In genomic region chr1:155516594-155516993, GRCm38 (mm10) we compare ENCODE assay signal across 9 mouse cellular contexts. TPM values are rescaled to one million over a fixed set of nuclear protein-coding genes. Genes with fewer than 3 reads are reported as not detected.
DNase-seq lines count a peak whose midpoint lies in the region; ATAC-seq lines count a peak whose summit lies in the region.
"Had no signal": no experiment of that assay in that cellular context is flagged by ENCODE, and none has a peak within 500 bp of the region (broad histone marks: within the 10 kb centered on the region; RNA-seq: fewer than 3 reads in every experiment).

No protein-coding gene starts in this region.

- H3K4me2 ChIP-seq in heart, embryonic 12.5 days: no peak overlapping the region
- no peak overlapping the region for H3K4me2 ChIP-seq in forebrain, embryonic 14.5 days (ENCODE audit: low read length)
- H3K4me2 ChIP-seq: limb, embryonic 12.5 days had no signal

- peaks cover 10% of the 10 kb centered on the region for H3K9me3 ChIP-seq in heart, embryonic 12.5 days (replicated peaks)
- no peaks in the 10 kb centered on the region; the same call in 1 of the 2 replicates for H3K9me3 ChIP-seq in forebrain, embryonic 14.5 days (replicated peaks; ENCODE audit: control insufficient read depth, low read length)

- 44% methylated on average over 7 of the region's 7 CpGs for WGBS in heart, embryonic 12.5 days
- WGBS in forebrain, embryonic 14.5 days: 28% methylated on average over 7 of the region's 7 CpGs

- no peaks in the 10 kb centered on the region for H3K27me3 ChIP-seq in heart, embryonic 12.5 days (replicated peaks)
- H3K27me3 ChIP-seq in forebrain, embryonic 14.5 days (replicated peaks; ENCODE audit: control insufficient read depth, insufficient read depth, low read length): no peaks in the 10 kb centered on the region
- H3K27me3 ChIP-seq: limb, embryonic 12.5 days had no signal

- H3K27ac ChIP-seq in heart, embryonic 12.5 days (ENCODE audit: poor library complexity, severe bottlenecking): no peak overlapping the region
- H3K27ac ChIP-seq in forebrain, embryonic 14.5 days (ENCODE audit: low read depth, low read length): peak overlapping the region; percentile 60; the same call in 1 of the 2 replicates
- H3K27ac ChIP-seq: limb, embryonic 12.5 days had no signal

- peaks cover 6% of the 10 kb centered on the region for H3K4me1 ChIP-seq in heart, embryonic 12.5 days (replicated peaks)
- H3K4me1 ChIP-seq in forebrain, embryonic 14.5 days (ENCODE audit: control insufficient read depth, insufficient read depth, low read length): no peaks in the 10 kb centered on the region; the same call in 1 of the 2 replicates
- H3K4me1 ChIP-seq: limb, embryonic 12.5 days had no signal

- H3K4me3 ChIP-seq in heart, embryonic 12.5 days: no peak overlapping the region
- no peak overlapping the region for H3K4me3 ChIP-seq in forebrain, embryonic 14.5 days (ENCODE audit: low read depth, low read length)
- H3K4me3 ChIP-seq: limb, embryonic 12.5 days had no signal

- no peaks in the 10 kb centered on the region for H3K36me3 ChIP-seq in heart, embryonic 12.5 days
- H3K36me3 ChIP-seq in forebrain, embryonic 14.5 days (ENCODE audit: control insufficient read depth, insufficient read depth, low read length): no peaks in the 10 kb centered on the region
- H3K36me3 ChIP-seq: limb, embryonic 12.5 days had no signal

- peak; percentile 55 to 69 for DNase-seq in heart, postnatal 14 days
- peak; percentile 57 to 68 for DNase-seq in CD8-positive naive resting alpha-beta T cell, adult 2 months (ENCODE audit: low read depth in 2 of 2, low spot score in 2 of 2)
- DNase-seq in c-Kit-positive CD71-positive TER-119-negative erythroid progenitor cells, embryonic 14.5 days (ENCODE audit: low read depth): peak; percentile 40
- peak; percentile 65 for DNase-seq in forebrain, embryonic 14.5 days (ENCODE audit: low spot score)
- DNase-seq in layer of hippocampus, adult 18-20 months (ENCODE audit: low spot score in 2 of 2): peak; percentile 28 to 74
- DNase-seq in lung, postnatal 36 days: peak; percentile 79
- peak; percentile 44 to 78 for DNase-seq in spleen, postnatal 4 days (ENCODE audit: low spot score in 2 of 2)

- H3K9ac ChIP-seq in heart, embryonic 12.5 days: no peak overlapping the region
- no peak overlapping the region for H3K9ac ChIP-seq in forebrain, embryonic 14.5 days (ENCODE audit: low read length)
- H3K9ac ChIP-seq: limb, embryonic 12.5 days had no signal

- intact Hi-C loops in heart, postnatal 14 days (cut with DNase I): loop anchor here (5.0 kb wide), 1 partner anchor 224 kb away; no protein-coding TSS in a partner anchor

- ATAC-seq in heart, embryonic 12.5 days (ENCODE audit: insufficient number of reproducible peaks, low FRiP score): no peak
- no peak for ATAC-seq in forebrain, embryonic 14.5 days

RNA-seq across cellular contexts. Expression of gene Acbd6, which starts 41.3 kb away (rescaled TPM):
- total RNA-seq in heart, postnatal 14 days (2021): 10 to 100 TPM; 46.4 to 50.3 TPM
- polyA plus RNA-seq in heart, embryonic 12.5 days (2016; fragmentation: Nextera tagmentation; extraction: Ambion mirVana): 69.7 and 71.7 TPM in 2 replicates
- polyA plus RNA-seq in forebrain, embryonic 14.5 days (2014; fragmentation: Nextera tagmentation; extraction: Ambion mirVana): 91.4 and 92.8 TPM in 2 replicates
- 100 to 1,000 TPM; 102 to 107 TPM for total RNA-seq in layer of hippocampus, adult 18-20 months (2021)
